Mouse (Mus musculus) stomach, embryonic 14.5 days (tissue): ENCODE measurements around the gene Mindy1. TPM values are rescaled to one million over a fixed set of nuclear protein-coding genes. Genes with fewer than 3 reads are reported as not detected.

Experiments
- ATAC-seq: fragments of 200-750 bp; cut with Nextera tagmentation; 2 replicates; pipeline ENCODE4 v1.8.0; 2017; ENCODE audit warnings: low read depth, moderate TSS enrichment; ENCODE audit not compliant: insufficient number of reproducible peaks, insufficient read depth, low FRiP score
- H3K27ac ChIP-seq: fragments of 300-500 bp; sonication (generic); 2 replicates; pipeline ENCODE4 v1.5.1; 2014; ENCODE audit warnings: mild to moderate bottlenecking, low read length, moderate library complexity, mixed read lengths
- H3K27me3 ChIP-seq: fragments of 300-500 bp; sonication (generic); 2 replicates; pipeline ENCODE4 v1.6.1; 2014; ENCODE audit warnings: low read length, control low read depth, mixed read lengths; ENCODE audit not compliant: control insufficient read depth, insufficient read depth
- H3K36me3 ChIP-seq: fragments of 300-500 bp; sonication (generic); 2 replicates; pipeline ENCODE4 v1.6.1; 2014; ENCODE audit warnings: mild to moderate bottlenecking, control low read depth, low read length, moderate library complexity, mixed read lengths; ENCODE audit not compliant: control insufficient read depth, insufficient read depth
- H3K4me1 ChIP-seq: fragments of 300-500 bp; sonication (generic); 2 replicates; pipeline ENCODE4 v1.6.1; 2014; ENCODE audit warnings: low read length, control low read depth, mixed read lengths; ENCODE audit not compliant: control insufficient read depth, insufficient read depth
- H3K4me2 ChIP-seq: fragments of 300-500 bp; sonication (generic); replicated peaks from 2 replicates; pipeline ENCODE4 v1.6.1; 2014; ENCODE audit warnings: low read depth, low read length, control low read depth
- H3K4me3 ChIP-seq: fragments of 300-500 bp; sonication (generic); 2 replicates; pipeline ENCODE4 v1.5.1; 2014; ENCODE audit warnings: low read depth, low read length, control low read depth
- H3K9ac ChIP-seq: fragments of 300-500 bp; sonication (generic); replicated peaks from 2 replicates; pipeline ENCODE4 v1.6.1; 2014; ENCODE audit warnings: low read depth, mild to moderate bottlenecking, control low read depth, low read length, moderate library complexity, mixed read lengths
- H3K9me3 ChIP-seq: fragments of 300-500 bp; sonication (generic); 2 replicates; pipeline ENCODE4 v1.6.1; 2016; ENCODE audit warnings: low read depth, low read length, control low read depth; ENCODE audit not compliant: control insufficient read depth
- WGBS: fragments of 180-500 bp; shearing (Covaris S2); extraction: QIAGEN DNeasy Blood & Tissue Kit; methylation state at CpG from one replicate; pipeline ENCODE4 v1.1.7; 2014; 5-methylcytosine and 5-hydroxymethylcytosine counted together
- polyA plus RNA-seq: library from polyadenylated mRNA; unstranded; fragments of >200 nt; fragmentation: Nextera tagmentation; extraction: Ambion mirVana; gene quantifications from 2 replicates; pipeline ENCODE4 v1.2.1, GENCODE M21; 2014

Gene Mindy1
- polyA plus RNA-seq, 1 experiment from 2014 or later, result 51.1 TPM

- Histone ChIP-seq H3K4me1 (peaks cover 13% of the 10 kb centered on the region), H3K27me3 (no peaks in the 10 kb centered on the region), H3K9me3 (no peaks in the 10 kb centered on the region), H3K9ac (no peak overlapping the region; the same call in 1 of the 2 replicates), H3K36me3 (peaks cover 12% of the 10 kb centered on the region), H3K27ac (no peak overlapping the region), H3K4me2 (peak overlapping the region; percentile 70), H3K4me3 (peak overlapping the region; percentile 78)
- WGBS, result 15% methylated on average over 1 of the region's 1 CpGs
- ATAC-seq, result no peak
These were observed 2.9 kb downstream of the Mindy1 start for GRCm38 (mm10) chr3:95284062-95284461.

GRCm38 (mm10) chr3:95284501-95285281 is 3.5 kb downstream of the Mindy1 start:
- H3K9ac ChIP-seq, result no peak overlapping the region
- H3K4me1 ChIP-seq, result peaks cover 13% of the 10 kb centered on the region
- no peak for ATAC-seq
- peak overlapping the region; percentile 70 for H3K4me2 ChIP-seq
- 80% methylated on average over 12 of the region's 12 CpGs for WGBS
- H3K27ac ChIP-seq, result no peak overlapping the region
- no peaks in the 10 kb centered on the region for H3K9me3 ChIP-seq
- H3K4me3 ChIP-seq, result peak overlapping the region; percentile 78; the same call in 1 of the 2 replicates
- peaks cover 14% of the 10 kb centered on the region for H3K36me3 ChIP-seq
- no peaks in the 10 kb centered on the region for H3K27me3 ChIP-seq

GRCm38 (mm10) chr3:95285390-95285789 is 4.2 kb downstream of the Mindy1 start:
- Histone ChIP-seq H3K27ac (peak overlapping the region; percentile 39; the same call in 1 of the 2 replicates), H3K9me3 (no peaks in the 10 kb centered on the region), H3K4me2 (no peak overlapping the region), H3K36me3 (peaks cover 17% of the 10 kb centered on the region), H3K4me3 (no peak overlapping the region), H3K27me3 (no peaks in the 10 kb centered on the region), H3K9ac (no peak overlapping the region), H3K4me1 (peaks cover 13% of the 10 kb centered on the region)
- ATAC-seq, result no peak
- 94% methylated on average over 5 of the region's 5 CpGs for WGBS

- H3K4me3 ChIP-seq, result no peak overlapping the region
- H3K27me3 ChIP-seq, result no peaks in the 10 kb centered on the region
- peaks cover 23% of the 10 kb centered on the region for H3K36me3 ChIP-seq
- no peak overlapping the region for H3K4me2 ChIP-seq
- WGBS, result 57% methylated on average over 5 of the region's 5 CpGs
- peaks cover 10% of the 10 kb centered on the region for H3K4me1 ChIP-seq
- no peak overlapping the region for H3K27ac ChIP-seq
- H3K9ac ChIP-seq, result no peak overlapping the region
- H3K9me3 ChIP-seq, result no peaks in the 10 kb centered on the region
- no peak for ATAC-seq
These were observed 4.9 kb downstream of the Mindy1 start for GRCm38 (mm10) chr3:95286011-95286410.

- H3K4me3 ChIP-seq, result no peak overlapping the region
- no peak overlapping the region for H3K9ac ChIP-seq
- H3K9me3 ChIP-seq, result no peaks in the 10 kb centered on the region
- H3K36me3 ChIP-seq, result peaks cover 28% of the 10 kb centered on the region
- 88% methylated on average over 7 of the region's 7 CpGs for WGBS
- no peak overlapping the region for H3K27ac ChIP-seq
- ATAC-seq, result no peak
- peaks cover 10% of the 10 kb centered on the region for H3K4me1 ChIP-seq
- H3K4me2 ChIP-seq, result no peak overlapping the region
- H3K27me3 ChIP-seq, result no peaks in the 10 kb centered on the region
These were observed 5.4 kb downstream of the Mindy1 start for GRCm38 (mm10) chr3:95286510-95286909.

- Histone ChIP-seq H3K9me3 (no peaks in the 10 kb centered on the region), H3K36me3 (peaks cover 35% of the 10 kb centered on the region), H3K27me3 (no peaks in the 10 kb centered on the region), H3K9ac (no peak overlapping the region), H3K27ac (no peak overlapping the region), H3K4me3 (no peak overlapping the region), H3K4me2 (no peak overlapping the region), H3K4me1 (peaks cover 10% of the 10 kb centered on the region)
- no peak for ATAC-seq
- 89% methylated on average over 3 of the region's 3 CpGs for WGBS
These were observed 6.4 kb downstream of the Mindy1 start for GRCm38 (mm10) chr3:95287541-95287940.

GRCm38 (mm10) chr3:95289419-95289818 is 8.3 kb downstream of the Mindy1 start:
- Histone ChIP-seq H3K4me3 (no peak overlapping the region), H3K36me3 (peaks cover 49% of the 10 kb centered on the region), H3K4me1 (peaks cover 3% of the 10 kb centered on the region; the same call in 1 of the 2 replicates), H3K9ac (no peak overlapping the region), H3K4me2 (no peak overlapping the region), H3K27ac (no peak overlapping the region), H3K9me3 (no peaks in the 10 kb centered on the region), H3K27me3 (no peaks in the 10 kb centered on the region)
- 91% methylated on average over 4 of the region's 4 CpGs for WGBS
- ATAC-seq, result no peak

GRCm38 (mm10) chr3:95290156-95290555 is 9.0 kb downstream of the Mindy1 start:
- H3K9ac ChIP-seq, result no peak overlapping the region
- no peak overlapping the region for H3K4me3 ChIP-seq
- no peak overlapping the region for H3K27ac ChIP-seq
- no peaks in the 10 kb centered on the region for H3K9me3 ChIP-seq
- H3K27me3 ChIP-seq, result no peaks in the 10 kb centered on the region
- H3K4me1 ChIP-seq, result no peaks in the 10 kb centered on the region
- no peak overlapping the region for H3K4me2 ChIP-seq
- 57% methylated on average over 6 of the region's 6 CpGs for WGBS
- peaks cover 52% of the 10 kb centered on the region for H3K36me3 ChIP-seq
- no peak for ATAC-seq
